Mouse (Mus musculus) lung, postnatal 0 days (tissue): ENCODE results near the gene Cars2.

ENCODE experiments used
- CTCF ChIP-seq: IDR thresholded peaks from 2 replicates; pipeline ENCODE4 v1.5.1; 2016; ENCODE audit warnings: antibody characterized with exemption, mild to moderate bottlenecking
- EP300 ChIP-seq: IDR thresholded peaks from 2 replicates; pipeline ENCODE4 v1.6.1; 2016; ENCODE audit warnings: antibody characterized with exemption, mild to moderate bottlenecking, control low read depth

- TF ChIP-seq CTCF (no peak), EP300 (no peak)
Measured at GRCm38 (mm10) chr8:11465619-11466018, 85.0 kb downstream of the Cars2 start.
